Mouse (Mus musculus) E14TG2a.4 (cell line): Measurements from ENCODE around the gene Sema3b.

Experiments
- CTCF ChIP-seq: conservative IDR thresholded peaks from 2 replicates; pipeline ENCODE4 v1.5.1; 2014; ENCODE audit warnings: low read length
- NANOG ChIP-seq: IDR thresholded peaks from 2 replicates; pipeline ENCODE4 v1.6.1; 2014; ENCODE audit warnings: borderline replicate concordance, low read length, mixed read lengths
- POU5F1 ChIP-seq: IDR thresholded peaks from 2 replicates; pipeline ENCODE4 v1.6.1; 2014; ENCODE audit warnings: low read length, borderline replicate concordance

DNA sequence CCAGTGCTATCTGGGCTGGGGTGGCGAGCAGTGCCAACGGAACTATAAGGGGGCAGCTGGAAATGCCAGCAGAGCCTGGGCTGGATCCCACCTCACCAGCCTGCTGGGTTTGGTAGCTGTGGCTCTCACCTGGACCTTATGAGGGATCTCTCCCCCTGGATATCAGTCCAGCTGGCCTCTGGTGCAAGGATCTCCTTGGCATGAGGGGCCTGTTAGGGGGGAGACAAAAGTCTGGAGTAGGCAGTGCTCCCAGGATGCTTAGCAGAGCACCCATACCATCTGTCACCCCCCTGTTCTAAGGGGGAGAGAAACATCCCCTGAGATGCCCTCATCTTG is 36.7 kb downstream of the Sema3b start:
- TF ChIP-seq CTCF: no peak
- no peak for TF ChIP-seq POU5F1
- TF ChIP-seq NANOG: no peak
